ENCODE assay signal across 8 mouse cellular contexts in the genomic region with DNA sequence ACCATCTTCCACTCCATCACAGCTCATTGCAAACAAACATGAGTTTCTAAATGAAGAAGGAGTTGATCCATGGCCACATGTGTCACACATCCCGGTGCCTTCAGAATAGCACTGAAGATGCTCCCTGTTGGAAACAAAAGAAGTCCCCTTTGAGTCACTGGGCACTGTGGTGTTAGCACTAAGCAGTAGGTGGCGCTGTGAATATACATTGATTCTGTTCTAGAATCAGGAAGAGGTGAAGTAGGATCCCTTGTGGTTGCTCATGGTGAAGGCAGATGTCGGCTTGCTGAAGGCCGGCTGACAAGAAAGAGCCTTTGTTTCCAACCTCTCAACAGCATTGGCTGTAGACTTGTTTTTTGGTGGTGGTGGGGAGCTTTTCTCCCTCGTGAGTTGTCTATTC.
DNase-seq lines count a peak whose midpoint lies in the region.

No protein-coding gene starts in this region.

- DNase-seq in cerebellum, adult 9-10 months = peak; percentile 25
- no peak for DNase-seq in cerebellum, adult 11-12 months
- DNase-seq in ovary, postnatal 14 days (ENCODE audit: low spot score) = peak; percentile 7
- DNase-seq in ovary, postnatal 10 days (ENCODE audit: low spot score) = no peak
- DNase-seq in c-Kit-positive CD71-positive TER-119-positive erythroid progenitor cells, embryonic 14.5 days (ENCODE audit: low spot score) = peak; percentile 8
- DNase-seq in kidney, adult 9 months = peak; percentile 57
- DNase-seq in lung, adult 18-20 months = peak; percentile 58 to 77
- peak; percentile 67 for DNase-seq in testis, postnatal 10 days (ENCODE audit: low spot score)

Comparison
In these comparisons a context has a peak if more than half of its experiments do, and no peak if none do; other contexts are left out.
1. DNase-seq: peak in cerebellum, adult 9-10 months (single experiment), ovary, postnatal 14 days (single experiment), c-Kit-positive CD71-positive TER-119-positive erythroid progenitor cells, embryonic 14.5 days (single experiment), kidney, adult 9 months (single experiment), lung, adult 18-20 months (2 of 2) and testis, postnatal 10 days (single experiment); none in cerebellum, adult 11-12 months (single experiment) and ovary, postnatal 10 days (single experiment).